Mouse (Mus musculus): Measurements from ENCODE around the gene Atg9a. TPM values are rescaled to one million over a fixed set of nuclear protein-coding genes. Genes with fewer than 3 reads are reported as not detected.

Atg9a gene
- total RNA-seq, 1 experiment from 2014 or later: 6.8 TPM

DNA sequence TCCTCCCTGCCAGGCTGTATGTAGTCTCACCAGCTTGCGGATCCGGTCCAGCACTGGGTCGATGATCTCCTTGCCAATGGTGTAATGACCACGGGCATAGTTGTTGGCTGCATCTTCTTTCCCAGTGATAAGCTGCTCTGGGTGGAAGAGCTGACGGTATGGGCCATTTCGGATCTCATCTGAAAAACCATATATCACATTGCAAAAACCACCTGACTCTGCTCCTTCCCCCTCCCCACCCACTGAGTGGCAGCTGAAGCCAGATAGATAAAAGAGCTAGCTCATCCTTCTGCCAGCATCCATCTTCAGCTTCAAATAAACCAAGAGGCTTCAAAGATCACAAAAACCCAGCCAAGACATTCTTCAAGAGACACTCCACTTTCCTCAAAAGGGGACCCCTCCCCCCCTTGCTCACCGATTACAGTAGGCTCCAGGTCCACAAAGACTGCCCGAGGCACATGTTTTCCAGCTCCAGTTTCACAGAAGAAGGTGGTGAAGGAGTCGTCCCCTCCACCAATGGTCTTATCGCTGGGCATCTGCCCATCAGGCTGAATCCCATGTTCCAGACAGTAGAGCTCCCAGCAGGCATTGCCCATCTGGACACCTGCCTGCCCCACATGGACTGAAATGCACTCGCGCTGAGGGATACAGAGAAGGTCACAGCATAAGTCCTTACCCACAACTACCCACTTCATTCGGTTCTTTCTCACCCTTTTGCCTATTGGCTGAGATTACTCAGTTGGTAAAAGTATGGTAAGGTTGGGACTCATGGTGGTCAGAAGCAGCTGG lies 25.0 kb upstream of the Atg9a start:
- no peak for ATAC-seq (replicated peaks; ENCODE audit: low read depth, poor library complexity, severe bottlenecking)

- ATAC-seq (replicated peaks; ENCODE audit: low read depth, poor library complexity, severe bottlenecking): no peak
Observed at GRCm38 (mm10) chr1:75215785-75216184, 23.8 kb upstream of the Atg9a start.

DNA sequence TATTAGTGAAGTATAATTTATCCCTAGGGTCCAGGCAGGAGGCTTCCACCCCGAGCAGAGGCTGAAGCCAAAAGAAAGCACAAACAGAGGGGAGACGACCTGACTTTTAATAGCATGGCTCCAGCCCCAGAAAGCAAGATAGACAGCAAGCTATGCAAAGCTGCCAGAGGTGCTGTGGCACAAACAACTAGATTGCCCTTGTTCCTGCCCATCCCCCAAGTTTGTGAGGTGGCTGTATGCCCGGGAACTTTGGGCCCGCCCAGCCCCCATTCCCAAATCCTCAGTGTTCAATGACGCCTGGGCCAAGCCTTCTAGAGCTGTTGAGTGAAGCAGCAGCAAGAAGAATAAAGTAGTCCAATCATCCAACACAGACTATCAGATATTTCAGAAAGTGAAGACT lies 22.9 kb upstream of the Atg9a start:
- ATAC-seq (replicated peaks; ENCODE audit: low read depth, poor library complexity, severe bottlenecking): no peak

- no peak for ATAC-seq (replicated peaks; ENCODE audit: low read depth, poor library complexity, severe bottlenecking)
Observed at GRCm38 (mm10) chr1:75214442-75214841, 22.4 kb upstream of the Atg9a start.

GRCm38 (mm10) chr1:75213096-75213495 lies 21.1 kb upstream of the Atg9a start:
- ATAC-seq (replicated peaks; ENCODE audit: low read depth, poor library complexity, severe bottlenecking): peak; percentile 69

DNA sequence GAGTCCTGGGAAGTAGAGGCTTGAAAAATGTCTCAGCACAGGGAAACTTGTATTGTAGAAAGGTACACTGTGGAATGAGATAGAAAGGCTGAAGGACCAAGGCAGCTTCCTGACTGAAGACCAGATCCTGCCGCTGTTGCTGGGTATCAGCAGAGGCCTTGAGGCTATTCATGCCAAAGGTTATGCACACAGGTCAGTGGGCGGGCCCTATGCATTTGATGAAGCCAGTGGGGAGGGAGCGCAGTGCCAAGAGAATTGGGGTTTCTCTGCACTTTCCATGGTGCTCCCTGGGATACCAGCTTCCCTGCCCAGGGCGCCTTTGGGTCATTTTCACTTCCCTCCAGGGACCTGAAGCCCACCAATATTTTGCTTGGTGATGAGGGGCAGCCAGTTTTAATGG lies 20.5 kb upstream of the Atg9a start:
- ATAC-seq (replicated peaks; ENCODE audit: low read depth, poor library complexity, severe bottlenecking): no peak

GRCm38 (mm10) chr1:75211141-75211708 lies 19.2 kb upstream of the Atg9a start:
- ATAC-seq (replicated peaks; ENCODE audit: low read depth, poor library complexity, severe bottlenecking): no peak

- peak; percentile 67 for ATAC-seq (replicated peaks; ENCODE audit: low read depth, poor library complexity, severe bottlenecking)
Observed at GRCm38 (mm10) chr1:75210136-75211087, 18.4 kb upstream of the Atg9a start, which contains the start of the genes Glb1l and Stk16. Glb1l (minus strand) TSS chr1:75210813. Stk16 (plus strand) TSS chr1:75210838.

- 0 out of 2 replicates have a peak, but pooled peaks have one; percentile 13 for ATAC-seq (replicated peaks; ENCODE audit: low read depth, poor library complexity, severe bottlenecking)
Observed at GRCm38 (mm10) chr1:75208967-75209678, 17.1 kb upstream of the Atg9a start.

GRCm38 (mm10) chr1:75201236-75201635 lies 9.2 kb upstream of the Atg9a start:
- ATAC-seq (replicated peaks; ENCODE audit: low read depth, poor library complexity, severe bottlenecking): no peak

GRCm38 (mm10) chr1:75192452-75192851 lies 456 bp upstream of the Atg9a start:
- peak; percentile 45 for ATAC-seq (replicated peaks; ENCODE audit: low read depth, poor library complexity, severe bottlenecking)

DNA sequence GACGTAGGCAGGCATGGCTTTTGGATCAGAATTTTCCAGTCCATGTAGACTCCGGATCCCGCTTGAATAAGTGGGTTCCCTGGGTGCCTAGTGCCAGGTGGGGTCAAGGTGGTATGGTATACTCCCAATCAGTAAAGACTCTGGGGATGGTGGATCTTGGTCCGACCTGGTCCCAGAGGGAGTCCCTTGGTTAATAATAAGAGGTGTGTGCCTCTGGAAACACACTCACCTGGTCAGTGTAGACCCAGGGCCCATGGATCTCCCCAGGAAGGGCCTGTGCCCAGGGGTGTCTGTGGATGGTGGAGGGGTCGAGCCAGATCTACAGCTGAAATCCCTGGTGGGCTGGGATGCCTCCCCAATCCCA lies 756 bp downstream of the Atg9a start:
- no peak for ATAC-seq (replicated peaks; ENCODE audit: low read depth, poor library complexity, severe bottlenecking)

DNA sequence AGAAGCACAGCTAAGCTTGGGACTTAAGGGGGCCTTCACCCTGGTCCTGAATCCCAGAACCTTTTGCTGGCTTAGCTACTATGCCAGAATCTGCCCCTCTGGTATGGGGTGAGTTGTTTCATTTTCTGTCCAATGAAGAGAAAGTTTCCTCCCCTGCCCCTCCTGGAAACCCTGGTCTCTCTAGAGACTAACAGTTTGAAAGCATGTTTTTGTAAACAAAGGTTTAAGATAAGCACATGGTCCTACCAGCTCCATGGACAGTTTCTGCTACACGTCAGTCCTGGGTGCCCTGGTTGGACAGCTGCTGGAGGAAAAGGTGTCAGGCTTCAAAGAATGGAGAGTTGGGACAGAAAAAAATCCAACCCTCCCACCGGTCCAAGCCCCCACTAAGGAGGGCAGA lies 1.4 kb downstream of the Atg9a start:
- no peak for ATAC-seq (replicated peaks; ENCODE audit: low read depth, poor library complexity, severe bottlenecking)

- ATAC-seq (replicated peaks; ENCODE audit: low read depth, poor library complexity, severe bottlenecking): peak; percentile 64
Observed at GRCm38 (mm10) chr1:75187914-75188483, 4.0 kb downstream of the Atg9a start.

DNA sequence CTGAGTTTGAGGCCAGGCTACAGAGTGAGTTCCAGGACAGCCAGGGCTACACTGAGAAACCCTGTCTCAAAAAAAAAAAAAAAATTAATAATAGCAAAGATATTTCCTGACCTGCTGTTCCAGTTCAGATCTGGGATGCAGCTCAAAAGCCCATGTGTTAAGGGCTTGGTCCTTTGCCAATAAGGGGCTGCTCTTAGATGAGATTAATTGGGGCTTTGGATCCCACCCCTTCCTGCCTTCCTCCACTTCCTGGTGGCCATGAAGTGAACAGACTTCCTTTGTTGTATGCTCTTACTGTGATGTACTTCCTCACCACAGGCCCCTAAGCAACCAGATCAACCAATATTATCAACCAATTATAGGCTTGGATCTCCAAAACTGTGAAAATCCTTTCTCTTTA lies 4.9 kb downstream of the Atg9a start:
- no peak for ATAC-seq (replicated peaks; ENCODE audit: low read depth, poor library complexity, severe bottlenecking)

- no peak for ATAC-seq (replicated peaks; ENCODE audit: low read depth, poor library complexity, severe bottlenecking)
Observed at GRCm38 (mm10) chr1:75185495-75185894, 6.5 kb downstream of the Atg9a start.

DNA sequence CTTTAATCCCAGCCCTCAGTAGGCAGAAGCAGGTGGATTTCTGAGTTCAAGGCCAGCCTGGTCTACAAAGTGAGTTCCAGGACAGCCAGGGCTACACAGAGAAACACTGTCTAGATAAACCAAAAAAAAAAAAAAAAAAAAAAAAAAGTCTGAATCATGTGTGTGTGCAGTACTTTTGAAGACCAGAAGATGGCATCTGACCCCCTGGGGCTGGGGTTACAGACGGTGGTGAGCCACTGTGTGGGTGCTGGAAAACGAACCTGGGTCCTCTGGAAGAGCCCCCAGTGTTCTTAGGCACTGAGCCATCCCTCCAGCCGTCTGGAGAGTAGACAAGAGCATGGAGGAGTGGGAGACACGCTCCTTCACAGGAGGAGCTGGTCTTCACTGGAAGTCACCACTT lies 9.8 kb downstream of the Atg9a start:
- ATAC-seq (replicated peaks; ENCODE audit: low read depth, poor library complexity, severe bottlenecking): no peak

GRCm38 (mm10) chr1:75181377-75181870 lies 10.6 kb downstream of the Atg9a start:
- no peak for ATAC-seq (replicated peaks; ENCODE audit: low read depth, poor library complexity, severe bottlenecking)

- ATAC-seq (replicated peaks; ENCODE audit: low read depth, poor library complexity, severe bottlenecking): no peak
Observed at GRCm38 (mm10) chr1:75180741-75181140, 11.3 kb downstream of the Atg9a start.
